Mouse (Mus musculus) cerebellum, postnatal 14 days (tissue): ENCODE measurements at regions not wholly inside any gene's neighbourhood (a gene's known extent, or its start where the extent isn't known, plus 50 kb on each side); places are given as distances from the start of the nearest gene placed in this dataset.
"Not testable (repeated sequence)": the region's sequence is repeated elsewhere in the genome, so short reads cannot be mapped to it uniquely, and the experiment has no call there.

ENCODE experiments used
- DNase-seq, 2 experiments: peaks; one replicate each; pipeline ENCODE4 v3.0.0; 2021; ENCODE audit warnings: mixed read lengths in 2 of 2

DNA sequence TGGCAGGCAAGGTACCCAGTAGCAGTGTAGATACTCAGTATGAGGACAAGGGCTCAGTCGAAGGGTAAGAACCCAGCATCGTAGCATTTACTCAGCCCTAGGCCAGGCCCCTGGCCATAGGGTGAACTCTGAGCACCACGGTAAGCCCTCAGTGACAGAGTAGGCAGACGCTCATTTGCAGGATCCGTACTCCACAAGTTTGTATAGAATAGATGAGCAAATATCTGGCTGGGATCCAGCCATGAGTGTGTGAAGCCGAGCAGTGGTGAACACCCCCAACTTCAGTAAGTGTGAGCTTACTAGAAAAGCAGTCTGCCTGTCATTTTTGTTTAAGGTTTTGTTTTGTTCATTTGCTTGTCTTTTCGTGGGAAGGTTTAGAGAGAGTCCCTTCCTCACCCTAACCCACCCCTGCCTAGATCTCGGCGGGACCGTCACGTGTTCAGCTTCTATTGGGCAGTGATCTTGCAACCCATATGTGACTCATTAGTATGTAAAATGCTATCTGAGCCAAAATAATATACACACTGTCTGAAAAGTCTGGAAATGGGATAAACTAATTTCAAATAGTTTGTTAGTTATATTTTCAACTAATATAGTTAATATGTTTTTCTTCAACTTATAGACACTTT is 76.3 kb downstream of the Gm5447 start:
- DNase-seq: no peak

DNA sequence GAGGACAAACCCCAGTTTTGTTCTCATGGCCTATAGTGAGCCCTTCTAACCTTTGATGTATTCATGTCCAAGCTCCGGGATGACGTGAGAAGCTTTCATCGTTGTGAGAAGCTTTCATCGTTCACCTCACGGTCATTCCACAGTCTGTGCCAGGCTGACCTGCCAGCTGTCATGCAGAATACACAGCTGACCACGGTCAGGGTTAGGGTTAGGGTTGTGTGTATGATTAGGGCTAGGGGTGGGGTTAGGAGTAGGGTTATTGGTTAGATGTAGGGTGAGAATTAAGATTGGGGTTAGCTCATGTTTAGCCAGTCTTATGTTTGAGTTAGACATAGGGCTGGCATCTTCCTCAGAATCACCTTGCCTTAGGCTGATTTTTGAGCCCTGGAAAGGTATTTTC is 77.6 kb downstream of the Gm5447 start:
- not testable (repeated sequence) for DNase-seq

DNA sequence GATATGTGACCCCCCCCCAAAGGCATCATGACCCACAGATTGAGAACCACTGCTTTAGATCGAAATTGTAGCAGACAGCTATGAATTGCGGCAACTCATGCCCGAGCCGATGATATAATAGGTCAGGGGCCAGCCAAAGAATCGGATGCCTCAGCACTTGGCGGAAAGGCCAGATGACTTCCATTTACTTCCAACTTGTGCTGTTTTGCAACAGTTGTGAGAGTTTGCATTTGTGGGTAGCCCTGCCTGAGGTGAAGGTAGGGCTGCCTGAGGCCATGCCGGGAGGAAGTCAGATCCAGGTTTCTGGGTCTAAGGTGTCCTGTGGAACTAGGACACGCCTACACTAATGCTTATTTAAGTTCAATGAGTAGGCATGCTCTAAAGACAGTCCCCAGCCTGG is 80.4 kb downstream of the Gm5447 start:
- no peak for DNase-seq

DNA sequence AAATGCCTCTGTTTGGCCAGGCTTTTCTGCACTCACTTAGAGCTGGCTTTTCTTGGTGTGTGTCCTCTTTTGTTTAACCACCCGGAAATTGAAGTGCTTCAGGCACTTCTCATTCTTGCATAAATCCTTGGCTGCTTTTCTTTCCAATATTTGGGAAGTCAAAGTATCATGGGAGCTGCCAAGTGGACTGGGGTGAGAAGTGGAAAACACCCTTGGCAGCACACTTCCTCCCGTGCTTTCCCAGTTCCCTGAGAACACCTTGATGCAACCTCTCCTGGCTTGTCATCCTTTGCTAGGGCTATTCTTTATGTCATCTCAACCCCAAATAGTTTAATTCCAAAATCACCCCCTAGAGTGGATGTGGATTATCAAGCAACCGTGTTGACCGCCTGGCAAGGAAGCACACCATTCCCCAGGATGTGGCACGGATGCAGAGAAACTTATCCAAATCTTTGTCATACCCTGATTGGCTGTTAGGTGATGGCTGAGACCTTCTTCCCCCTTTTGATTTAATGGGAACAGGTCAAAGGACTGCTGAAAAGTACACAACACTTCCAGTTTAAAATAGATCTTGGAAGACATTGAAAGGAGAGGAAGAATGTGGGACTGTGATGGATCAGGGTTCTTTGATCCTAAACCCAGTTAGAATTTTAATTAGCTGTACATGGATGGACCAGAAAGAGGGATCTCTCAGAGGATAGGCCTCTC is 81.5 kb downstream of the Gm5447 start:
- DNase-seq: peak in 1 of 2 experiments; percentile 11

GRCm38 (mm10) chr13:31056154-31056871 is 82.3 kb downstream of the Gm5447 start:
- no peak for DNase-seq

DNA sequence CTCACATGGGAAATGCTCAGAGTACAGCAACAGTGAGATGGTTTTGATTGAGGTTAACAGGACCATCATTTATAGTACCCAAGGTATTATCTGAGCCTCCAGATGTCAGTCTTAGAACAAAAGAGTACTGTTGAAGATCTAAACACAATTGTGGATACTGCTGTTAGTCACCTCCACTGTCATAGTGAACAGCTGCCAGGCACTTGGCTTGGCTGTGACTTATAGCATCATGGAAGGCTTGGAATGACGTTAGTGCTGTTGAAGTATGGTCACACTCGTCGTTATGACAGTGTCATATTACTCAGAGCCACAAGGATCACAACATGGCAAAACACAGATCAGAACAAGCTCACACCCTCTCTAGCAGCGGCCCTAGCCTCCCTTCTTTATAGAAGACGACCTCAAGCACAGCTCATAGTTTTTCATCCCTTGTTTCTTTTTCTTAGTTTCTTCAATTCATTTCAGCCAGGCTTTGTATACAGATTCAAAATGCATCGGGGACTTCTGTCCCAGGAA is 87.0 kb downstream of the Gm5447 start:
- DNase-seq: no peak

- DNase-seq: no peak
Measured at GRCm38 (mm10) chr13:31068343-31068742, 94.3 kb downstream of the Gm5447 start.

- DNase-seq: peak; percentile 8 to 20
Measured at GRCm38 (mm10) chr13:31076541-31076940, 102.5 kb downstream of the Gm5447 start.

GRCm38 (mm10) chr13:31078751-31079150 is 104.7 kb downstream of the Gm5447 start:
- no peak for DNase-seq

GRCm38 (mm10) chr13:31080215-31080614 is 106.2 kb downstream of the Gm5447 start:
- no peak for DNase-seq

DNA sequence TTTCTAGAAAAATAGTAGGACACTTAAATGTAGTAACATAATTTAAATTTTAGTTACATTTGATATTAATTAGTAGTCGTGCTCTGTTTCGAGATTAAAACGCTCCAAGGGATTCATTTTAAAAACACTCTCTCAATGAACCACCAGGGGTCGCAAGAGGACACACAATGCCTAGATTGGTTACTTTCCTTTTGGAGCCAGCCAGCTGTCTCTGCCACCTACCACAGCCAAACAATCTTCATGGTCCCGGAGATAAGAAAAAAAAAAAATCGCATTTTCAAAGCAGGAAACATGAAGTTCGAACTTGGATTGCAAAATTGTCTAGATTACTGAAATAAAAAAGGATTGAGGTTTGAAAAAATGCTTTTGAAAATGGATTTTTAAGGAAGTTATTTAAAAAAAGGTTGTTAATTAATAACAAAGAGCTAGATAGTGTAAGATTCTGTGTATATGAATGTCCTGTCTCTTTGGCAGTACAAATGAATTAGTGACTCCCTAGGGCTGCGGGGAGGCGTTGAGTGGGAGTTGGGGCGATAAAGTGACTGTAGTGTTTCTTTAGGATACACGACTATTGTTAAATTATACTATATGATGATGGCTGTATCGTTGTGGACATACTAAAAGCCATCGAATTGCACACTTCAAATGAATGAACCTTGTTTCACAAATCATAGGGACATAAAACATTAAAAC is 108.6 kb downstream of the Gm5447 start:
- DNase-seq: peak; percentile 85 to 86

DNA sequence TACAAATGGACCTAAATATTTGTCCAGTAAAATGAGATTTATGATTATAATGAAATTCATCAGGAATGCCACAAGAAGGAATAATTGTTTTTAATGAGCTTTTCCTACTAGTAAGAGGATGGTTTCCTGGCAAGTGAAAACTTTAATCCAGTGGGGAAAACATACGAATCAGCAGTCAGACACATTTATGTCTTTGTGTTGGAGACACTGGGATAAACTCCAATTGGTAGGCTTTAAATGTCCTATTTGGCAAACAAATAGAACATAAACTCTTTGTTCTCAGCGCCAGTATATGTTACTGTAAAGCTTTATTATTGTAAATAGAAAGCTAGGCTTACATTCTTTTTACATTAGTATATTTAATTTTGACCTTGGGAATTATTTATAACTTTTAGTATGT is 127.0 kb downstream of the Gm5447 start:
- DNase-seq: no peak

GRCm38 (mm10) chr13:31107434-31107833 is 133.4 kb downstream of the Gm5447 start:
- no peak for DNase-seq

GRCm38 (mm10) chr13:31109231-31109630 is 135.2 kb downstream of the Gm5447 start:
- no peak for DNase-seq

DNA sequence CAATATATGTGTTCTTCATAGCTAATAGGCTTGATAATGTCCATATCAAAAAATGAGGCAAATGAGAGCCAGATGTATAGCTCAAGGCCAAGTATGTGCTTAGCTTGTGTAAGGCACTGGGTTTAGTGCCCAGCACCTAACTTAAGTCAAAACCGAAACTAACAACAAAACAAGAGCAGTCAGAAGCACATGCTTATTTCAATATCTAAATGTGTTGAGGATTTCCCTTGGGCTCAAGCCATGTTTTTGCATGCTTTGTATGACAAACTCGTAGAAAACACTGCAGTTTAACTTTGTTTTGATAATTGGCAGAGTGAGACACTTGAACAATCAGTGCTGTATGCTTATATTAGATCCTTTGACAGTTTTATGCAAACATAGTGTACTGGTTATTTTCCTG is 148.7 kb downstream of the Gm5447 start:
- no peak for DNase-seq

DNA sequence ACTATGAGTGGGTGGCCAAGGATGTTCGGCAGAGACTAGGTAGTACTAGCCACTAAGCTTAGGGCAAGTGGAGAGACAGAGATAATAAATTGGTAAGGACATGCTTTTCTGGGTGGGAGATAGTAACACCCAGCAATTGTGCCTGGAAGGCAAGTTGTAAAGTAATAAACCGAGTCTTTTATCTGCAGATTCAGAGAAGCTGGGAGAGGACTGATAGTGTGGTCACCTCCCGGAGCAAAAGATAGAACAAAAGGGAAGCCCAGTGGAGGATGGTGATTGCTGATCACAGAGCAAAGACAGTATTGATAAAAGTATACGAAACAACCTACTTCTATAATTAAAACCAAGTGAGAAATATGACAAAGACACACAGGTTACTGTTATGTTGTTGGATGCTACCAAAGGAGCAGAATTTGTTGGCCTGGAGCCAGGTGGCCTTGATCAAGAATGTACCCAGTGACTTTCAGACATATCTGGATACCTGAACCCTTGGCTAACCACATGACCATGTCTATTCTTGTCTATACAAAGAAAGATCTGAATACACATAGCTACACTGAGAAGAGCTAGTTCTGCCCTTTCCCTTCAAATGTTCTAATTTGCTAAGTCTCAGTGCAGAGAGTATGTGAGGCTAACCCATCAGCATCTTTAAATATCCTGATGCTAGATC is 150.7 kb downstream of the Gm5447 start:
- peak in 1 of 2 experiments; percentile 7 for DNase-seq

DNA sequence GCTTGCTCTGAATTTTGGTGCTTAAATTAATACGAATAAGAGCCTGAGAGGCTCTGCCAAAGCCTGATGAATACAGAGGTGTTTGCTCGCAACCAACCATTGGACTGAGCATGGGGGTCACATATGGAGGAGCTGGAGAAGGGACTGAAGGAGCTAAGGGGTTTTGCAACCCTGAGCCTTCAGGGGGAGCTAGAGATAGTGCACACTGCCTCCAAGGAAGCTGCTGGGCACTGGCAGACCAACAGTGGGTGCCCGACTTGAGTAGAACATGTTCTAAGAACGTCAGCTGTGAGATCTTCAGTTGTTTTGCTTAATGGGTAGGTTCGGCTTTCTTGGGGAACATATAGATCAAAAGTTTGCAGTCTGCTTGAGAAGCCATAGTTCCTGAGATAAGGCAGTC is 158.5 kb downstream of the Gm5447 start:
- no peak for DNase-seq

GRCm38 (mm10) chr13:31139686-31140085 is 165.7 kb downstream of the Gm5447 start:
- DNase-seq: no peak

GRCm38 (mm10) chr13:31147323-31147722 is 173.3 kb downstream of the Gm5447 start:
- no peak for DNase-seq

DNA sequence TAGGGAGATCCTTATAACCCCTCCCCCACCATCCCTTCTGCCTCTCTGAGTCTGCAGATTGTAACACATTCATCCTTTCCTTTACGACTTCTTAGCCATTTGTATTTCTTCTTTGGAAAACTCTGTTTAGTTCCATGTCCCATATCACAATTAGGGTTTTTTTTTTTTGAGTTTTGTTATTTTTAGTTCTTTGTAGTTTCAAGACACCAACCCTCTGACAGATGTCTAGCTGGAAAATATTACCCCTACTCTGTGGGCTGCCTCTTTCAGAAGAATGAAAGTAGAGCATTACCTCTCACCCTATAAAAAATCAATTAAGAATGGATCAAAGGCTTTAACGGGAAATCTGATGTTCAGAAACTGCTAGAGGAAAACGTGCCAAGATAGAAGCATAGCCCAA is 180.1 kb downstream of the Gm5447 start:
- DNase-seq: no peak

DNA sequence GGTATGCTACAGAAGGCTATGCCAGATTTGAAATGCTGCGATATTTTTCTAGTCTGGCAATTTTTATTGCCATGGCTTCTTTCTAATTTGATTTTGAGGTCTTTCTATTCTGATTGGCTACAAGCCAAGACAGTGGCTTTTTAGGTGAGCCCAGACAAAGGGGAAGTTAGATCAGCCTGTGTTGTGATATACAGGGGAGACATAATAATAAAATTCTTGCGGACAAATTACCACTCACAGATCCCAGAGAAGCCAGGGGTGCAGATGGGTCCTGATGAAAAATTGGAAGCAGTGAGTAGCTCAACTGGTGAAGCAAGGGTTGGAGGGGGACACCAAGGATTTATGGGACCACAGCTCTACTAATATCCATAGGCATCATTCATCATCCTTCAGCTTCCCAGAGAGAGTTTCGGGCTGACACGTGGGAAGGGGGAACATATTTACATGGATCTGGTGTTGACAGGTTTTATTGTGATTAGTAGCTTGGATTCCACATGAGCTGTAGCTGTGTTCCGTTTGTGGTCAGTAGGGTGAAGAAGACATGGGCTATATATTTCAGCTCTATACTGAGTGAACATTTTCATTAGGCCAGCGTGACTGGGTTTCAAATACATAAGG is 190.0 kb downstream of the Gm5447 start:
- DNase-seq: no peak

GRCm38 (mm10) chr13:31166286-31166685 is 192.3 kb downstream of the Gm5447 start:
- DNase-seq: peak; percentile 30 to 40
